Mouse (Mus musculus): ENCODE data around the gene Etv5.

Etv5 gene

GRCm38 (mm10) chr16:22439499-22440177 is at the start of gene Etv5:
Gene Etv5, minus strand, starts transcription at chr16:22439719.
- POLR2A ChIA-PET = interaction anchor here (0.5 to 27.1 kb wide), 100 partner anchors 8 to 689 kb away, joined by 3 to 941 read pairs (median 4); partner anchors contain the start of genes Tra2b (in 2 of the 4) and Tbccd1 (in 1 of the 4)
- CTCF ChIA-PET = interaction anchor here in 2 of 4 experiments (0.6 to 1.8 kb wide), 6 partner anchors 10 to 129 kb away, joined by 3 to 5 read pairs (median 3); no protein-coding TSS in a partner anchor

GRCm38 (mm10) chr16:22483900-22484299 is 44.4 kb upstream of the Etv5 start:
- ChIA-PET POLR2A (interaction anchor here in 1 of 4 experiments (2.1 kb wide), 1 partner anchor 34 kb away, joined by 6 read pairs; no protein-coding TSS in a partner anchor), CTCF (no interaction called here)

DNA sequence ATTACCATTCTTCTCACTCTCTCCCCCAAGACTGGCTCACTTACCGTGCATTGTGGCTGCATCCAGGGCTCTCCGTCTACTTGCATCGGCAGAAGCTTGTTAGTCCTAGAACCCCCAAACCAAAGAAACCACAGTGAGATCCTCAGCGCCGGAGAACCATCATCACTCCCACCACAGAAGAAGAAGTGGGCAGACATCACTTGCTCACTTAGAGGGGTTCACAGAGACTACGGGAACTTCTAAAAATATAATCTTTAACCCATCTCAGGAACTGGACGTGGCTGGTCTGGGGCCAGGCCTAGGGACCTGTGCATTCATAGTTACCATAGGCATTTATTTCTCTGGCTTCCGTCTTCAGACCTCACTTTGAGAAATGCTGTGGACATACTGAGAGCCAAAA is 39.8 kb upstream of the Etv5 start:
- CTCF ChIA-PET = no interaction called here
- POLR2A ChIA-PET = interaction anchor here in 2 of 4 experiments (0.8 to 1.2 kb wide), 2 partner anchors 26 to 166 kb away, joined by 3 read pairs; no protein-coding TSS in a partner anchor

GRCm38 (mm10) chr16:22471728-22472127 is 32.2 kb upstream of the Etv5 start:
- ChIA-PET CTCF (interaction anchor here in 1 of 4 experiments (0.6 to 0.7 kb wide), 2 partner anchors 92 to 99 kb away, joined by 3 to 7 read pairs; no protein-coding TSS in a partner anchor), POLR2A (interaction anchor here in 3 of 4 experiments (0.6 to 0.7 kb wide), 3 partner anchors 59 to 141 kb away, joined by 3 to 4 read pairs (median 4); no protein-coding TSS in a partner anchor)

- ChIA-PET POLR2A (interaction anchor here in 2 of 4 experiments (1.4 to 1.8 kb wide), 3 partner anchors 41 to 60 kb away, joined by 3 to 4 read pairs (median 3); no protein-coding TSS in a partner anchor), CTCF (no interaction called here)
Observed at GRCm38 (mm10) chr16:22469385-22469784, 29.9 kb upstream of the Etv5 start.

DNA sequence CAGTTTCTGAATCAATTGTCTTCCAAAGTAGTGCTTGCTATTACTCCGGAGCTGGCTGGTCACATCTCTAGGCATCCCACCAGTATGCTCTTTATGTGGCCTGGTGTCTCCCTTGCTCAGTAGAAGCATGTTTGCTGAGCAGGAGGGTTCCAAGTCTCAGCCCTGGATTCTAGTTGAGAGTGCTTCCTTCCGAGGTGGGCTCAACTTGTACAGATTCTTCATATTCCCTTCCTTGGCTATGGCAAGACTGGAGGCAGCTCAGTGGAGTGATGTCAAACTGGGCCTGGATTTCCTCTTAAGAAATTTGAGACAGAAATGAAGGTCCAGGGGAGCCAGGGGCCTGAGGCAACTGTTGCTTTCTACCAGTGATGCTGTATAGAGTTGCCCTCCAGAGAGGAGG is 27.6 kb upstream of the Etv5 start:
- ChIA-PET POLR2A (interaction anchor here in 2 of 4 experiments (0.7 to 1.1 kb wide), 4 partner anchors 29 to 1625 kb away, joined by 3 to 14 read pairs (median 4); no protein-coding TSS in a partner anchor), CTCF (no interaction called here)

GRCm38 (mm10) chr16:22466381-22466780 is 26.9 kb upstream of the Etv5 start:
- ChIA-PET POLR2A (interaction anchor here in 2 of 4 experiments (1.0 kb wide), 2 partner anchors 28 to 58 kb away, joined by 3 to 14 read pairs; no protein-coding TSS in a partner anchor), CTCF (interaction anchor here in 1 of 4 experiments (0.7 kb wide), 1 partner anchor 76 kb away, joined by 6 read pairs; no protein-coding TSS in a partner anchor)

DNA sequence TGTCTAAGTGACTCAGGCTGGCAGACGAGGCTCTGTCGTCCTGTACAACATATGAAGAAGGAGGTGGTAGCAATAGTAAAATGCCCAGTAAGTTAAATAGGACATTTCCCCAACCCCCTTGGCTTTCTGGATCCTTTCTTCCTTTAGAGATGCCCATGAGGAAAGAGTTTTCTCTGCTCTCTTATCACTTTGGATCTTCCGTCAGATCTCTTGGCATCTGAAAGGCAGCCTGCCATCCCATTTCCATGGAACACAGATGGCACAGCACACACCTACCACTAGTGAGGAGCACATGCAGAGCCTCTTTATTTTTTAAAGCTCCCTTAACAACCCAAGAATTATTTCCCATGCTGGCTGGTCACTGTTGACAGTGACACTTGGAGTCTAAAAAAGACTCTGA is 22.7 kb upstream of the Etv5 start:
- CTCF ChIA-PET = interaction anchor here in 2 of 4 experiments (0.6 kb wide), 2 partner anchors 55 to 107 kb away, joined by 3 to 4 read pairs; no protein-coding TSS in a partner anchor
- POLR2A ChIA-PET = interaction anchor here in 1 of 4 experiments (1.1 to 1.7 kb wide), 3 partner anchors 9 to 49 kb away, joined by 3 to 6 read pairs (median 3); partner anchors contain the start of gene Etv5

GRCm38 (mm10) chr16:22461728-22462127 is 22.2 kb upstream of the Etv5 start:
- ChIA-PET CTCF (interaction anchor here in 2 of 4 experiments (0.6 kb wide), 2 partner anchors 55 to 106 kb away, joined by 3 to 4 read pairs; no protein-coding TSS in a partner anchor), POLR2A (interaction anchor here in 1 of 4 experiments (1.1 to 1.7 kb wide), 3 partner anchors 9 to 49 kb away, joined by 3 to 6 read pairs (median 3); partner anchors contain the start of gene Etv5)

DNA sequence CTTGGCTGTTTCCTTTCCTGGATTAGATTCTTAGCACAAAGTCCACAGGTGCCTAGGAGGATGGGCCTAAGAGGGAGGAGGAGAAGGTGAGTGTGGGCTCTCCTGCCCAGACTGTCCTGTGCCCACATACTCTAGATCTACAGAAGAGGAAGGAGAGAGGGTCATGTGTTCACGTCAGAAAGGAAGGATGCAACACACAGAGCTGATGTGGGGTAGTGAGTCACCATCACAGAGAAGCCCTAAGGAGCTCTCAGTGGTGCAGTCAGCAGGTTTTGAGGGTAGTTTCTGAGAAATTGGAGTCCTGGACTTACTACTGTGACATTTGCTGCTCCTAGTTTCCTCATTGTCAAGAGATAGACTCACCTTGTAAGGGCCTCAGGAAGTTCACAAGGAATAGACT is 21.4 kb upstream of the Etv5 start:
- CTCF ChIA-PET = no interaction called here
- POLR2A ChIA-PET = no interaction called here

- CTCF ChIA-PET = interaction anchor here in 1 of 4 experiments (0.6 kb wide), 1 partner anchor 10 kb away, joined by 5 read pairs; no protein-coding TSS in a partner anchor
- POLR2A ChIA-PET = interaction anchor here in 1 of 4 experiments (1.4 kb wide), 1 partner anchor 12 kb away, joined by 4 read pairs; the partner anchor contains the start of gene Etv5
Observed at GRCm38 (mm10) chr16:22452082-22452481, 12.6 kb upstream of the Etv5 start.

DNA sequence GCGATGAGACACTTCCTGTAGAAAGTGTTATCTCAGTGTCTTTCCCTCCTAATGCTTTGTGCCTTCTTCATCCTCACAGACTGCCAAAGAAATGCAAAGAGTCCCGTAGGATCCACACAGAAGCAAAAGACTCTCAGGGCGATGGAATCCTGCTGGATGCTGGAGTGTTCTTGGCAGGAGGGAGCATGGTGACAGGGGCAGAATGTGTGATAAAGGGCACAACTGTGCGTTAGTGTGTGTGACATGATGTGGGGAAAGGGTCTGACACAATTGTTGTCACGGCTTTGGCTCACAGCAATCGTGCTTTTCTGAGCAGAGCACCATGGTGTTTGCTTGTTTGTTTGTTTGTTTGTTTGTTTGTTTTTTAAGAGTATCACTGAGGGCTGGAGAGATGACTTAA is 8.6 kb upstream of the Etv5 start:
- CTCF ChIA-PET = no interaction called here
- POLR2A ChIA-PET = interaction anchor here in 2 of 4 experiments (1.2 to 1.8 kb wide), 3 partner anchors 8 to 39 kb away, joined by 3 to 5 read pairs (median 3); partner anchors contain the start of gene Etv5 (in 1 of the 2)

DNA sequence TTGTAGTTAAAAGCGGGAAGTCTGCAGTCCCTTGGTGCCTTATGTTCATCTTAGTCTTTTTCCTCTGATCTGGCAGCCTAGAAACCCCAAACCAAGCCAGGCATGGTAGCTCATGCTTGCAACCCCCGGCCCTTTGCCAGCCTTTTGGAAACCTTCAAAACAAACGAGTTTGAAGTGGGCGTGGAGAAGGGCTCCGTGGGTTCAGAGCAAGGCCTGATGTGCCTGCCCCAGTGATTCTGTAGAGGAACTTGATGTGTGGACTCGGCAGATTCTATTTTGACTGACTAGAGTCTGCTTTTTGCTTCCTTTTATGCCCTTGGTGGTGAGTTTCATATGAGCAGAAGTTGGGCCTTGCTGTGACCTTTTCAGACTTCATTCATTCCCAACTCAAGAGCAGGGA is 5.3 kb upstream of the Etv5 start:
- ChIA-PET CTCF (no interaction called here), POLR2A (interaction anchor here in 3 of 4 experiments (0.6 to 8.8 kb wide), 8 partner anchors 11 to 187 kb away, joined by 3 to 290 read pairs (median 4); no protein-coding TSS in a partner anchor)

- ChIA-PET POLR2A (interaction anchor here in 3 of 4 experiments (0.9 to 8.8 kb wide), 11 partner anchors 10 to 121 kb away, joined by 3 to 290 read pairs (median 20); no protein-coding TSS in a partner anchor), CTCF (interaction anchor here in 1 of 4 experiments (0.6 kb wide), 1 partner anchor 9 kb away, joined by 5 read pairs; no protein-coding TSS in a partner anchor)
Observed at GRCm38 (mm10) chr16:22442202-22442601, 2.7 kb upstream of the Etv5 start.

GRCm38 (mm10) chr16:22441317-22441716 is 1.8 kb upstream of the Etv5 start:
- ChIA-PET POLR2A (interaction anchor here (0.6 to 27.1 kb wide), 31 partner anchors 9 to 739 kb away, joined by 3 to 941 read pairs (median 10); no protein-coding TSS in a partner anchor), CTCF (interaction anchor here in 2 of 4 experiments (0.5 to 1.8 kb wide), 4 partner anchors 8 to 88 kb away, joined by 3 to 6 read pairs (median 4); no protein-coding TSS in a partner anchor)

DNA sequence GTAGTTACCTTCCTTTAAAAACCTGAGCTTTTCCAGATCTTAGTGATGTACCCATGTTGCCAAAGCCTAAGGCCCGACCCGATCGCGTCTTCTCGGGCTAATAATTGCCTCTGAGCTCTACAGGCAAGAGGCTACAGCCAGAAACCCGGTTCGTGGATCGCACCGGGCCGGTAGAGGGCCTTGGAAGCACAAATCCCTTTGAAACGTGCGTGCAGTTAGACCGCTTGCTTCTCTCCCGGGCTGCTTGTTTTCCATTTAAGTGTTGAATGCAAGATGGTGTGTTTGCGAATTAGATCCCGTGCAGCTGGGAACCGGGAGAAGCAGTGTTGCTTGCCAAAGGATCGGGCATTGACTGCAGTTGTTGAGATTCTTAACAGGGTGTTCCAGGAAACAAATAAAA is 750 bp upstream of the Etv5 start:
- ChIA-PET CTCF (interaction anchor here in 1 of 4 experiments (0.6 to 1.8 kb wide), 6 partner anchors 9 to 130 kb away, joined by 3 to 5 read pairs (median 3); no protein-coding TSS in a partner anchor), POLR2A (interaction anchor here (0.6 to 27.1 kb wide), 101 partner anchors 8 to 688 kb away, joined by 3 to 941 read pairs (median 4); partner anchors contain the start of genes Tra2b (in 2 of the 4) and Tbccd1 (in 1 of the 4))

DNA sequence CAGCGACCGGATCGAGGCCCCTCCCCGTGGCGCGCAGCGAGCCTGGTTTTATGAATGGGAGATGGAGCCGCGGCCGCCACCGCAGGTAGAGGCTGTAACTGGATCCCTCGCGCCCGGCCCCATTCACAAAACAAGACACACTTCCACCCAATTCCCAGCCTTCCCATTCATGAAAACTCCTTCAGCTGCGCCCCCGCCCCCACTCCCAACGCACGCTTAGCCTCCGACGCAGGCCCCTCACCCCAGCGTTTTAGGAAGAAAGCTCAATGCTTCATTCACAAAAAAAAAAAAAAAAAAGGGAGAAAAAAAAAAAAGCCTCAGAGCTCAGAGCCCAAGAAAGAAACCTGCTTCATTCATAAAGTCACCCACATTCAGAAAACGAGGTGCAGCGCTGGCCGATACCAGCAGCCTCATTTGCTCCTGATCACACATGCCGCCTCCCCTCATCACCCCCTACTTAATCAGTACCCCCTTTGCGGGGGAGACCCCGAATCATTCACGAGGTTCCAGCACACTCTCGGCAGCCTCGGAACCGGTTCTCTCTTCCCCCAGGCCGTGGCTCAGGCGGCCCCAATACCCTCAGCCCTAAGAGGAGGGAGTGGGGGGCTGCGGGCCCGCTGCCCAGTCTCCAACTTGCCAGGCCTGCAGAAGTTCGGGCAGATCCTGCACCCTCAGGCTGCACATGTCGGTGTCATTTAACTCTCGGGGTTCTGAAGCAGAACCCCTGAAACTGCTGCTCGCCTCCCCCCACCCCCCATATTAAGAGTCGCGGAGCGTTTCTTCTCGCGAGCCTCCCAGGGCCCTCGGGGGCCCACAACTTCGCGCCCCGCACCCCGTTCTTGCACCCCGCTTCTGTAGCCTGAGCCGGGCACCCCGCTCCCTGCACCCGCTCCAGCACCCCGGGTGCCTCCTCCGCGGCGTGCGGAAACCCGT is 812 bp downstream of the Etv5 start:
- ChIA-PET CTCF (interaction anchor here in 2 of 4 experiments (0.5 to 1.2 kb wide), 5 partner anchors 9 to 128 kb away, joined by 3 to 5 read pairs (median 3); no protein-coding TSS in a partner anchor), POLR2A (interaction anchor here (0.6 to 27.1 kb wide), 100 partner anchors 7 to 1941 kb away, joined by 3 to 941 read pairs (median 4); partner anchors contain the start of gene Tra2b (in 1 of the 4))

All from embryonic stem cell, embryonic (primary cell).